Mouse (Mus musculus) lung, postnatal 0 days (tissue): ENCODE results near the gene E2f2.

Experiments
- CTCF ChIP-seq: IDR thresholded peaks from 2 replicates; pipeline ENCODE4 v1.5.1; 2016; ENCODE audit warnings: antibody characterized with exemption, mild to moderate bottlenecking
- EP300 ChIP-seq: IDR thresholded peaks from 2 replicates; pipeline ENCODE4 v1.6.1; 2016; ENCODE audit warnings: antibody characterized with exemption, mild to moderate bottlenecking, control low read depth

- TF ChIP-seq CTCF (peak; percentile 94), EP300 (no peak)
Measured at GRCm38 (mm10) chr4:136202509-136202908, 30.3 kb downstream of the E2f2 start.
